Mouse (Mus musculus): Measurements from ENCODE around the gene Acbd4. TPM values are rescaled to one million over a fixed set of nuclear protein-coding genes. Genes with fewer than 3 reads are reported as not detected.

Acbd4 gene
- polyA plus RNA-seq, 1 experiment = 40.7 TPM

- TF ChIP-seq CTCF (IDR thresholded peaks at IDR 0.05; ENCODE audit: extremely low read depth, insufficient read depth, low read length) (no peak), POLR2A (IDR thresholded peaks at IDR 0.05; ENCODE audit: extremely low read depth, insufficient read depth, low read length) (no peak)
- Histone ChIP-seq H3K27ac (ENCODE audit: insufficient read depth, low read length) (no peak overlapping the region), H3K4me3 (ENCODE audit: insufficient read depth, low read length) (no peak overlapping the region), H3K4me1 (ENCODE audit: control insufficient read depth, insufficient read depth, low read length) (no peaks in the 10 kb centered on the region)
These were observed 2.0 kb upstream of the Acbd4 start for GRCm38 (mm10) chr11:103099352-103099940.

- Histone ChIP-seq H3K4me1 (ENCODE audit: control insufficient read depth, insufficient read depth, low read length) (no peaks in the 10 kb centered on the region), H3K4me3 (ENCODE audit: insufficient read depth, low read length) (no peak overlapping the region), H3K27ac (ENCODE audit: insufficient read depth, low read length) (no peak overlapping the region)
- no peak for TF ChIP-seq POLR2A (IDR thresholded peaks at IDR 0.05; ENCODE audit: extremely low read depth, insufficient read depth, low read length)
- TF ChIP-seq CTCF (IDR thresholded peaks at IDR 0.05; ENCODE audit: extremely low read depth, insufficient read depth, low read length) = no peak
These were observed 1.1 kb upstream of the Acbd4 start for GRCm38 (mm10) chr11:103100361-103100760.

GRCm38 (mm10) chr11:103101866-103102501, 502 bp downstream of the Acbd4 start:
- Histone ChIP-seq H3K27ac (ENCODE audit: insufficient read depth, low read length) (peak overlapping the region; percentile 24; the same call in 1 of the 2 replicates), H3K4me3 (ENCODE audit: insufficient read depth, low read length) (peak overlapping the region; percentile 75), H3K4me1 (ENCODE audit: control insufficient read depth, insufficient read depth, low read length) (no peaks in the 10 kb centered on the region)
- TF ChIP-seq CTCF (IDR thresholded peaks at IDR 0.05; ENCODE audit: extremely low read depth, insufficient read depth, low read length) = no peak
- TF ChIP-seq POLR2A (IDR thresholded peaks at IDR 0.05; ENCODE audit: extremely low read depth, insufficient read depth, low read length) = peak; percentile 30; the same call in 1 of the 2 replicates

GRCm38 (mm10) chr11:103102725-103103349, 1.4 kb downstream of the Acbd4 start:
- H3K27ac ChIP-seq (ENCODE audit: insufficient read depth, low read length) = no peak overlapping the region
- no peaks in the 10 kb centered on the region for H3K4me1 ChIP-seq (ENCODE audit: control insufficient read depth, insufficient read depth, low read length)
- H3K4me3 ChIP-seq (ENCODE audit: insufficient read depth, low read length) = peak overlapping the region; percentile 75
- peak; percentile 30; the same call in 1 of the 2 replicates for TF ChIP-seq POLR2A (IDR thresholded peaks at IDR 0.05; ENCODE audit: extremely low read depth, insufficient read depth, low read length)
- peak; percentile 100 for TF ChIP-seq CTCF (IDR thresholded peaks at IDR 0.05; ENCODE audit: extremely low read depth, insufficient read depth, low read length)

- TF ChIP-seq CTCF (IDR thresholded peaks at IDR 0.05; ENCODE audit: extremely low read depth, insufficient read depth, low read length) = no peak
- TF ChIP-seq POLR2A (IDR thresholded peaks at IDR 0.05; ENCODE audit: extremely low read depth, insufficient read depth, low read length) = no peak
- Histone ChIP-seq H3K4me3 (ENCODE audit: insufficient read depth, low read length) (peak overlapping the region; percentile 75), H3K27ac (ENCODE audit: insufficient read depth, low read length) (no peak overlapping the region)
These were observed 2.1 kb downstream of the Acbd4 start for GRCm38 (mm10) chr11:103103621-103104020.

GRCm38 (mm10) chr11:103104469-103104868, 3.0 kb downstream of the Acbd4 start:
- no peak for TF ChIP-seq CTCF (IDR thresholded peaks at IDR 0.05; ENCODE audit: extremely low read depth, insufficient read depth, low read length)
- TF ChIP-seq POLR2A (IDR thresholded peaks at IDR 0.05; ENCODE audit: extremely low read depth, insufficient read depth, low read length) = no peak
- Histone ChIP-seq H3K4me3 (ENCODE audit: insufficient read depth, low read length) (no peak overlapping the region), H3K4me1 (ENCODE audit: control insufficient read depth, insufficient read depth, low read length) (no peaks in the 10 kb centered on the region), H3K27ac (ENCODE audit: insufficient read depth, low read length) (no peak overlapping the region)

More at GRCm38 (mm10) chr11:103103621-103104020, 2.1 kb downstream of the Acbd4 start:
- H3K4me1 ChIP-seq (ENCODE audit: control insufficient read depth, insufficient read depth, low read length) = no peaks in the 10 kb centered on the region

- no peak for TF ChIP-seq POLR2A (IDR thresholded peaks at IDR 0.05; ENCODE audit: extremely low read depth, insufficient read depth, low read length)
- no peak for TF ChIP-seq CTCF (IDR thresholded peaks at IDR 0.05; ENCODE audit: extremely low read depth, insufficient read depth, low read length)
- Histone ChIP-seq H3K4me1 (ENCODE audit: control insufficient read depth, insufficient read depth, low read length) (no peaks in the 10 kb centered on the region), H3K4me3 (ENCODE audit: insufficient read depth, low read length) (no peak overlapping the region), H3K27ac (ENCODE audit: insufficient read depth, low read length) (no peak overlapping the region)
These were observed 3.8 kb downstream of the Acbd4 start for GRCm38 (mm10) chr11:103105180-103105725.

- Histone ChIP-seq H3K27ac (ENCODE audit: insufficient read depth, low read length) (no peak overlapping the region), H3K4me1 (ENCODE audit: control insufficient read depth, insufficient read depth, low read length) (no peaks in the 10 kb centered on the region), H3K4me3 (ENCODE audit: insufficient read depth, low read length) (no peak overlapping the region)
- TF ChIP-seq POLR2A (IDR thresholded peaks at IDR 0.05; ENCODE audit: extremely low read depth, insufficient read depth, low read length) (no peak), CTCF (IDR thresholded peaks at IDR 0.05; ENCODE audit: extremely low read depth, insufficient read depth, low read length) (no peak)
These were observed 4.3 kb downstream of the Acbd4 start for GRCm38 (mm10) chr11:103105810-103106209.

- Histone ChIP-seq H3K4me1 (ENCODE audit: control insufficient read depth, insufficient read depth, low read length) (no peaks in the 10 kb centered on the region), H3K27ac (ENCODE audit: insufficient read depth, low read length) (no peak overlapping the region), H3K4me3 (ENCODE audit: insufficient read depth, low read length) (no peak overlapping the region)
- TF ChIP-seq POLR2A (IDR thresholded peaks at IDR 0.05; ENCODE audit: extremely low read depth, insufficient read depth, low read length) (no peak), CTCF (IDR thresholded peaks at IDR 0.05; ENCODE audit: extremely low read depth, insufficient read depth, low read length) (no peak)
These were observed 4.9 kb downstream of the Acbd4 start for GRCm38 (mm10) chr11:103106386-103106785.
